Mouse (Mus musculus): Measurements from ENCODE around the gene Myh6. TPM values are rescaled to one million over a fixed set of nuclear protein-coding genes. Genes with fewer than 3 reads are reported as not detected.

Myh6 gene
- polyA plus RNA-seq, 1 experiment from 2014 or later: 0.65 TPM

DNA sequence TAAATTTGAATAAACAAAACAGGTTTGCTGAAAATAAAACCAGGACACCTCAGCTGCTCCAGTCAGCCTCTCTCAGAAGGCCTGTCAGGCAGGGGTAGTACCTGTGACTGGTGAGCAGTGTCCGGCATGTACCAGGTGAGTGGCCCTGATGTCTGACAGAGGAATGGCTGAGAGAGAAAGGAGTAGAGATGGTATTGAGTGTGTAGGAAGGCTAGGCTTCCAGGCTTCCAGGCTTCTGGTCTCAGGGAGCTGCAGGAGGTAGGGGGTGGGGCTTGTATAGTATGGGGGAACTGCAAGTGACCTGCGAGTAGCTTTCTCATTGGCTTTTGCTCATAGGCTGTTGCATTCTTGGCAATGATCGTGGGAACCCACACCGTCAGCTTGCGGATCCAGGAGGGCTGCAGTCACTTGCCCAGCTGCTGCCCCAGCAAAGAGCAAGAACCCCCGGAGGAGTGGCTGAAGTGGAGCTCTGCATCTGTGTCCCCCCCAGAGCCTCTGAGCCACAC lies 34.0 kb downstream of the Myh6 start, which contains the start of gene Il25:
Gene Il25 (plus strand): TSS at position 51 of the 506 bp plus-strand sequence.
- Histone ChIP-seq H3K27me3 (replicated peaks; ENCODE audit: control insufficient read depth, insufficient read depth, low read length) (no peaks in the 10 kb centered on the region), H3K9me3 (ENCODE audit: control insufficient read depth, low read length) (no peaks in the 10 kb centered on the region), H3K4me3 (replicated peaks; ENCODE audit: low read length) (no peak within 1 kb of the TSS), H3K27ac (ENCODE audit: low read length) (no peak within 1 kb of the TSS), H3K36me3 (ENCODE audit: control insufficient read depth, insufficient read depth) (no peaks in the 10 kb centered on the region), H3K4me2 (ENCODE audit: low read length) (no peak within 1 kb of the TSS), H3K9ac (replicated peaks; ENCODE audit: low read depth, low read length) (no peak within 1 kb of the TSS), H3K4me1 (replicated peaks; ENCODE audit: control insufficient read depth, insufficient read depth, low read length) (peaks cover 6% of the 10 kb centered on the region; the same call in 1 of the 2 replicates)
- WGBS: 29% methylated on average over 6 of the region's 6 CpGs
- ATAC-seq: no peak

- no peak for ATAC-seq
- WGBS: 0% methylated on average over 2 of the region's 2 CpGs
These were observed 36.3 kb downstream of the Myh6 start for GRCm38 (mm10) chr14:54930431-54930830.

DNA sequence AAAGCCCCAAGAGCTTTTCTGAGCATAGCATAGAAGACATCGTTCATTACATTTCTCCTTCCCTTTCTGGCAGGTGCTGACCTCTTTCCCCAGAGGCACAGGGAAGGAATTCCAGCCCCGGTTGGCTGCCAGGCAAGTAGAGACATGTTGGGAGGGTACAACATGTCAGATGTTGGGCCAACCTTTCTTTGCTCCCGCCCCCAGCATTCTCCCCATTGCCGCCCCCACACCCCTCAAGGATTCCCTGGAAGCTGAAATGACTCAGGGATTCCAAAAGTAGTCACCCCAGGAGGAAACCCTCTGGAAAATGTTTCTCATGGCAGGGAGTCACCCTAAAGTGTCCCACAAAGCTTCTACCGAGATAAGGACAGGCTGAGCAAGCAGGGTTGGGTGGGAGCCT lies 36.9 kb downstream of the Myh6 start:
- no peak for ATAC-seq
- Histone ChIP-seq H3K9ac (replicated peaks; ENCODE audit: low read depth, low read length) (no peak overlapping the region), H3K36me3 (ENCODE audit: control insufficient read depth, insufficient read depth) (no peaks in the 10 kb centered on the region), H3K27me3 (replicated peaks; ENCODE audit: control insufficient read depth, insufficient read depth, low read length) (no peaks in the 10 kb centered on the region), H3K4me2 (ENCODE audit: low read length) (no peak overlapping the region), H3K4me1 (replicated peaks; ENCODE audit: control insufficient read depth, insufficient read depth, low read length) (peaks cover 23% of the 10 kb centered on the region), H3K27ac (ENCODE audit: low read length) (no peak overlapping the region), H3K4me3 (replicated peaks; ENCODE audit: low read length) (no peak overlapping the region), H3K9me3 (ENCODE audit: control insufficient read depth, low read length) (no peaks in the 10 kb centered on the region)
- 84% methylated on average over 5 of the region's 5 CpGs for WGBS

More at GRCm38 (mm10) chr14:54930431-54930830, 36.3 kb downstream of the Myh6 start:
- Histone ChIP-seq H3K9me3 (ENCODE audit: control insufficient read depth, low read length) (no peaks in the 10 kb centered on the region), H3K4me1 (replicated peaks; ENCODE audit: control insufficient read depth, insufficient read depth, low read length) (peaks cover 18% of the 10 kb centered on the region), H3K27me3 (replicated peaks; ENCODE audit: control insufficient read depth, insufficient read depth, low read length) (no peaks in the 10 kb centered on the region), H3K36me3 (ENCODE audit: control insufficient read depth, insufficient read depth) (no peaks in the 10 kb centered on the region), H3K9ac (replicated peaks; ENCODE audit: low read depth, low read length) (no peak overlapping the region), H3K27ac (ENCODE audit: low read length) (no peak overlapping the region), H3K4me2 (ENCODE audit: low read length) (no peak overlapping the region), H3K4me3 (replicated peaks; ENCODE audit: low read length) (no peak overlapping the region)

DNA sequence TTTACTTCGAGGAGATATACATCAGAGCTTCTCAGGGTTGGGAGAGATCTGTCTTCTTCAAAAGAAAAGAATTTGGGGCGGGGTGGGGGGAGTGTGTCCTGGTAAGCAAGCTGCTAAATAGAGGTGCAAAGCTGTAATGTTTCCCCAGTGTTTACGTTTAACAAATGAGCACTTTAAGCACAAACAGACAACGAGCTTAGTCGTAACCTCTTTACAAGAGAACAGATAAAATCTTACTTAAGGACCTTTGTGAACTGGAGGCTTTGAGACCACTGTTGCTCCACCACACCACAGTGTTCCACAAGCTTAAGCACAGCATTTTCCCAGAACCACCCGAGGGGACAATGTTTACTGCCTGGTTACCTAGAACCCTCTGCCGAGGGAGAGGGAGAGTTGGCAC lies 39.4 kb downstream of the Myh6 start:
- peak overlapping the region; percentile 90 for H3K9ac ChIP-seq (replicated peaks; ENCODE audit: low read depth, low read length)
- no peak overlapping the region; the same call in 1 of the 2 replicates for H3K4me3 ChIP-seq (replicated peaks; ENCODE audit: low read length)
- ATAC-seq: no peak

DNA sequence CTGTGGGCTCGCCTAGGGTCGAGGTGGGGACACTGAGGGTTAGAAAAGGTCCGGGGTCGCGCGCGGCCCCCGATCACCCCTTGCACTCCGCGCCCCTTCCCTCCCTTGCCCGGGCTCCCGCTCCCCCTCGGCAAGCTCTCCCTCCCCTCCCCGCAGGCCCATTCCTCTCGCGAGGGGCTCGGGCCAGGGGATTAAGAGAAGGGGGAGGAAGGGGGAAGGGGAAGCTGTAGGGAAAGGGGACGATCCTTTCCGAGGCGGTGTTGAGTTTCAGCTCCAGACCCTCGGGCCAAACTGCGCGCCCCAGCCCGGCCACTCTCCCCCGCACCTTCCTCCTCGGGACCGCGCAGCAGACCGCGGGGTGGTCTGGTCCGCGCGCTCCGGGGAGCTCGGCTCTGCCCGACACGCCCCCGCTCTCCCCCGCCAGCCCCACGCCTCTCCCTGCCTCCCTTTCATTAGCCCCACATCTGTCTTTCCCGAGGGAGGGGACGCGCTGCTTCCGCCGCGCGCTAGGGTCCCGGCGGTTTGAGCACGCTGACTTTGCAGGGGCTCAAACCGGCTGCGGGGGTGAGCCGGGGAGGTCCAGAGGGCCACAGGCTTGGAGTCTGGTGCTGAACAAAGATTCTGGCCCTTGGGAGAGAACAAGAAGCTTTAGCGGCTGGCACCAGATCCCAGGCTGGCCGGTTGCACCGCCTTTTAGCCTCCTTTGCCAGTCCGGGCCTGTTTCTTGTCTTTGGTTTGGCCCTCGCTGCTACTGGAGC lies 40.1 kb downstream of the Myh6 start:
- peak overlapping the region; percentile 90 for H3K9ac ChIP-seq (replicated peaks; ENCODE audit: low read depth, low read length)
- peaks cover under 1% of the 10 kb centered on the region; the same call in 1 of the 2 replicates for H3K9me3 ChIP-seq (ENCODE audit: control insufficient read depth, low read length)
- H3K27me3 ChIP-seq (replicated peaks; ENCODE audit: control insufficient read depth, insufficient read depth, low read length): no peaks in the 10 kb centered on the region
- under 1% methylated on average over 51 of the region's 58 CpGs for WGBS
- peak overlapping the region; percentile 96 for H3K27ac ChIP-seq (ENCODE audit: low read length)
- H3K4me2 ChIP-seq (ENCODE audit: low read length): peak overlapping the region; percentile 94
- H3K4me1 ChIP-seq (replicated peaks; ENCODE audit: control insufficient read depth, insufficient read depth, low read length): peaks cover 35% of the 10 kb centered on the region
- H3K4me3 ChIP-seq (replicated peaks; ENCODE audit: low read length): peak overlapping the region; percentile 59
- no peaks in the 10 kb centered on the region; the same call in 1 of the 2 replicates for H3K36me3 ChIP-seq (ENCODE audit: control insufficient read depth, insufficient read depth)
- peak; percentile 60 for ATAC-seq

More for the DNA sequence above, 39.4 kb downstream of the Myh6 start:
- peak overlapping the region; percentile 94 for H3K4me2 ChIP-seq (ENCODE audit: low read length)
- H3K4me1 ChIP-seq (replicated peaks; ENCODE audit: control insufficient read depth, insufficient read depth, low read length): peaks cover 35% of the 10 kb centered on the region
- H3K36me3 ChIP-seq (ENCODE audit: control insufficient read depth, insufficient read depth): no peaks in the 10 kb centered on the region
- H3K9me3 ChIP-seq (ENCODE audit: control insufficient read depth, low read length): no peaks in the 10 kb centered on the region
- 15% methylated on average over 7 of the region's 7 CpGs for WGBS
- H3K27ac ChIP-seq (ENCODE audit: low read length): peak overlapping the region; percentile 96
- no peaks in the 10 kb centered on the region for H3K27me3 ChIP-seq (replicated peaks; ENCODE audit: control insufficient read depth, insufficient read depth, low read length)

DNA sequence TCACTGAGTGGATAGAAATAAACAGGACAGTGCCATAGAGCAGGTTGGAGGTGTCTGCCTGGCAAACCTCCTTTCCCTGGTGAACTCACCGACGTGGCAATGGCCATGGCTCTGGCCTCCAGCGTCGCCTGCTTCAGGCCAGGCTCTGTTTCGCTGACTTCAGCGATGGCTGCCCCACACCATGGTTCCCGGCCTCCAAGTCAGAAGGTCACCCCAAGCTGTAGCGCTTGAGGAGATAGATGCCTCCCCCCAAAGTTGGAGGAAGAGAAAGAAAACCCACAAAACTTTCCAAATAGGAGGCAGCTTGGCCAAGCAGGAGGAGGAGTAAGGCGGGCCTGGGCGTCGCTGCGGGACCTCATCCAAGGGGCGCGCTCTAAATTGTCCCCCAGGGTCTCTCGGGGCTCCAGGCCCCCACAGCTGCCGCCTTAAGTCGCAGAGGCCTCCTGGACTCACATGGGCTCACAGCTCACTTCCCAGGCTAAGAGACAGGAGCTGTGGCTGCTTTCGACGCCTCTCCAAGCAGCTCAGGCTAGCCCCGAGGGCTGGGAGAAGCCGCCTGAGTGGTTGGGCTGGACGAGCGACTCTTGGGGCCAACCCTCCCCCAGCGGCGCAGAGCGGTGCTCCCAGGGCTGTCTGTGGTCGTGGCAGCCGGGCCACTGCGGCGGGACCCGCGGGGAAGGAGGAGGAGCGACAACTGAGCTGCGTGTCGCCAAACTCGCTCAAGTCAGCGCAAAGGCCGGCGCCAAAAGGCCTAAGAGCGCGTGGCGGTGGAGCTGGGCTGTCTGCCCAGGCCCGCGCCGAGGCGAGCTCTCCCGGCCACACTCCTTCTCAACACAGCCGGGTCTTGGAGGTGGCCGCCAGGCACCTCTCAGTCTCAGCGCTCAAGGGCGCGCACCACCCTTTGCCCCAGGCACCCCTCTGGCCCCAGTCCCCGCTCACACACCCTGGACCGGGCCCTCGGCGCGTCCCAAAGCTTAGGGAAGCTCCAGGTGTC lies 41.1 kb downstream of the Myh6 start, which contains the start of gene Efs:
Gene Efs (minus strand): TSS at position 778 of the 994 bp plus-strand sequence.
- Histone ChIP-seq H3K9me3 (ENCODE audit: control insufficient read depth, low read length) (peaks cover 10% of the 10 kb centered on the region; the same call in 1 of the 2 replicates), H3K36me3 (ENCODE audit: control insufficient read depth, insufficient read depth) (peaks cover 3% of the 10 kb centered on the region), H3K4me2 (ENCODE audit: low read length) (peak within 1 kb of the TSS; percentile 94), H3K4me1 (replicated peaks; ENCODE audit: control insufficient read depth, insufficient read depth, low read length) (peaks cover 35% of the 10 kb centered on the region), H3K27me3 (replicated peaks; ENCODE audit: control insufficient read depth, insufficient read depth, low read length) (no peaks in the 10 kb centered on the region), H3K4me3 (replicated peaks; ENCODE audit: low read length) (peak within 1 kb of the TSS; percentile 59), H3K9ac (replicated peaks; ENCODE audit: low read depth, low read length) (peak within 1 kb of the TSS; percentile 90), H3K27ac (ENCODE audit: low read length) (peak within 1 kb of the TSS; percentile 96)
- ATAC-seq: peak; percentile 55
- WGBS: 1% methylated on average over 57 of the region's 57 CpGs

DNA sequence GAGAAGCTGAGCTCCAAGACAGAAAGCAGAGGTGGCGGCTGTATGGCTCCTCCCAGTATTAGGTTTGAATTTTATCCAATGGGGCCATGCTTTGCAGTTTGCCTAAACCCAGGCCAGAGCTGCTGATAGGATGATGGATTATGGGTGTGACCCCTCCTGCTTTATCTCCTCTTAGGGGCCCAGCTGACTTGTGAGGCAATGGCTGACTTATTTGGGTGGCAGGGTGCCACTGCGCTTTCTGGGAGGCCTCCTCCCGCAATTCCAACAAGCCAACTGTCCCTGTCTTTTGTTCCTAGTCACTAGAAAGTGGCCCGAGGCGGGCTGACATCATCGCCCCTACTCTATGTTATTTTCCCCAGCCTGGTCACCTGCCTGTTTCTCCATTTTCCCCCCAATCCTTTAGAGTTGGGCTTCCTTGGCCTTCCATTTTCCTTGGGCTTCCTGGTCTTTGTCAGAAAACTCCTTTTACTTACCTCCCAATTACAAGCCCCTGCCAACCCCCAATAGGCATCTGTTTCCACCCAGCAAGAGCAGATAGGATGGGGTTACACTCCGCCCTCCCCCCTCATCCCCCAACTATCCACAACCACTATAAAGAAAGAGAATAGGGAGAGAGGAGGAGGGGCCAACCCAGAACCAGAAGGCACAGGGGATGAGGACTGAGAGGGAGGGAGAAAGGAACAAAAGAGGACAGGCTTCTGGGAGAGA lies 41.9 kb downstream of the Myh6 start:
- H3K4me1 ChIP-seq (replicated peaks; ENCODE audit: control insufficient read depth, insufficient read depth, low read length): peaks cover 32% of the 10 kb centered on the region
- peak; percentile 66 for ATAC-seq
- peak overlapping the region; percentile 90 for H3K9ac ChIP-seq (replicated peaks; ENCODE audit: low read depth, low read length)
- peaks cover 6% of the 10 kb centered on the region for H3K36me3 ChIP-seq (ENCODE audit: control insufficient read depth, insufficient read depth)
- peak overlapping the region; percentile 94 for H3K4me2 ChIP-seq (ENCODE audit: low read length)
- no peaks in the 10 kb centered on the region for H3K27me3 ChIP-seq (replicated peaks; ENCODE audit: control insufficient read depth, insufficient read depth, low read length)
- peak overlapping the region; percentile 59 for H3K4me3 ChIP-seq (replicated peaks; ENCODE audit: low read length)
- WGBS: 7% methylated on average over 7 of the region's 7 CpGs
- H3K27ac ChIP-seq (ENCODE audit: low read length): peak overlapping the region; percentile 96
- peaks cover 10% of the 10 kb centered on the region; the same call in 1 of the 2 replicates for H3K9me3 ChIP-seq (ENCODE audit: control insufficient read depth, low read length)

DNA sequence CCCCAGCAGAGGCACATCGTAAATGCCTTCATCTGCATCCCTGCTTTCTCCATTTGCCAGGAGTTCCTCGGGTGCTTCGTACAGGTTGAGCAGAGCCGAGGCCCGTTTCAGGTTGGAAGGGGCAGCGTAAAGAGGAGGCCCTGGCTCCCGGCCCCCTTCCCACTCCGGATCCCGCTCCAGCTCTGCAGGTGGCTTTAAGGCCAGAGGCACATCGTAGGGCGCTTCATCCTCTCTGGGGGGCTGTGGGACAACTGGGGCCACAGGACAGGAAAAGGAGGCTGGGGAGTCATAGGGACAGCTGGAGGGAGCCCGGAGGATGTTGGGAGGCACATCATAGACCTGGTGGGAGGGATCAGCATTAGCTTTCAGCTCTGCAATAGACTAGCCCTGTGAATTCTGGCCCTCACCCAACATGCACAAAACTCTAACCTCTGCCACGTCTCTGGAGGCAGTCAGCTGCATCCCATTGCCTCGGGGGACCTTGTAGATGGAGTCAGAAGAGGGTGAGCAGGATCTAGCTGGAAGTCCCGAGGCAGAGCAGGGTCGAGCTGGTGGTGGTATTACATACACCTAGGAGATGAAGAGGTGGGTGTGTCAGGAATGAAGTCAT lies 46.5 kb downstream of the Myh6 start:
- H3K27me3 ChIP-seq (replicated peaks; ENCODE audit: control insufficient read depth, insufficient read depth, low read length): no peaks in the 10 kb centered on the region
- peaks cover 11% of the 10 kb centered on the region for H3K36me3 ChIP-seq (ENCODE audit: control insufficient read depth, insufficient read depth)
- 94% methylated on average over 16 of the region's 16 CpGs for WGBS
- H3K4me3 ChIP-seq (replicated peaks; ENCODE audit: low read length): no peak overlapping the region
- H3K9me3 ChIP-seq (ENCODE audit: control insufficient read depth, low read length): peaks cover 10% of the 10 kb centered on the region; the same call in 1 of the 2 replicates
- no peak overlapping the region for H3K4me2 ChIP-seq (ENCODE audit: low read length)
- no peak overlapping the region for H3K27ac ChIP-seq (ENCODE audit: low read length)
- no peak for ATAC-seq
- H3K4me1 ChIP-seq (replicated peaks; ENCODE audit: control insufficient read depth, insufficient read depth, low read length): peaks cover 15% of the 10 kb centered on the region
- H3K9ac ChIP-seq (replicated peaks; ENCODE audit: low read depth, low read length): no peak overlapping the region

Measured in forebrain, embryonic 16.5 days (tissue).